Comparison of ENCODE assay signal across 8 mouse cellular contexts in genomic region chr6:124915160-124915941, GRCm38 (mm10). TPM values are rescaled to one million over a fixed set of nuclear protein-coding genes. Genes with fewer than 3 reads are reported as not detected.
DNase-seq lines count a peak whose midpoint lies in the region; ATAC-seq and TF ChIP-seq lines count a peak whose summit lies in the region.

No protein-coding gene starts in this region.

- H3K4me2 ChIP-seq in heart, postnatal 0 days (ENCODE audit: low read depth, low read length) = peak overlapping the region; percentile 97
- H3K4me2 ChIP-seq in limb, embryonic 11.5 days (ENCODE audit: low read depth, severe bottlenecking) = peak overlapping the region; percentile 98
- peak overlapping the region; percentile 98 for H3K4me2 ChIP-seq in neural tube, embryonic 13.5 days

- peaks cover 6% of the 10 kb centered on the region; the same call in 1 of the 2 replicates for H3K27me3 ChIP-seq in heart, postnatal 0 days (ENCODE audit: control insufficient read depth, insufficient read depth, low read length)
- H3K27me3 ChIP-seq in limb, embryonic 11.5 days (ENCODE audit: control insufficient read depth, insufficient read depth, low read length) = peaks cover 4% of the 10 kb centered on the region; the same call in 1 of the 2 replicates
- H3K27me3 ChIP-seq in neural tube, embryonic 13.5 days = no peaks in the 10 kb centered on the region

- H3K4me3 ChIP-seq in heart, postnatal 0 days (ENCODE audit: low read depth, low read length) = peak overlapping the region; percentile 98
- H3K4me3 ChIP-seq in limb, embryonic 11.5 days (ENCODE audit: low read depth, low read length) = peak overlapping the region; percentile 78
- H3K4me3 ChIP-seq in neural tube, embryonic 13.5 days = peak overlapping the region; percentile 81

- H3K36me3 ChIP-seq in heart, postnatal 0 days (replicated peaks; ENCODE audit: control insufficient read depth, insufficient read depth, low read length) = peaks cover 22% of the 10 kb centered on the region
- peaks cover 11% of the 10 kb centered on the region for H3K36me3 ChIP-seq in limb, embryonic 11.5 days (ENCODE audit: control insufficient read depth, insufficient read depth, low read length)
- H3K36me3 ChIP-seq in neural tube, embryonic 13.5 days = peaks cover 26% of the 10 kb centered on the region

- H3K4me1 ChIP-seq in heart, postnatal 0 days (ENCODE audit: control insufficient read depth, insufficient read depth) = peaks cover 35% of the 10 kb centered on the region
- peaks cover 26% of the 10 kb centered on the region for H3K4me1 ChIP-seq in limb, embryonic 11.5 days (ENCODE audit: control insufficient read depth, insufficient read depth, low read length)
- peaks cover 65% of the 10 kb centered on the region for H3K4me1 ChIP-seq in neural tube, embryonic 13.5 days (replicated peaks)

- 0 out of 2 replicates have a peak overlapping the region, but pooled peaks have one; percentile 100 for H3K27ac ChIP-seq in heart, postnatal 0 days (ENCODE audit: low read depth)
- 0 out of 2 replicates have a peak overlapping the region, but pooled peaks have one; percentile 8 for H3K27ac ChIP-seq in limb, embryonic 11.5 days (replicated peaks; ENCODE audit: low read depth, low read length)
- peak overlapping the region; percentile 100 for H3K27ac ChIP-seq in neural tube, embryonic 13.5 days (replicated peaks)

- no peak for TF ChIP-seq EP300 in heart, postnatal 0 days (IDR thresholded peaks at IDR 0.05; ENCODE audit: low read depth)

- H3K9ac ChIP-seq in heart, postnatal 0 days (replicated peaks; ENCODE audit: low read depth, low read length) = peak overlapping the region; percentile 99; the same call in 1 of the 2 replicates
- peak overlapping the region; percentile 98 for H3K9ac ChIP-seq in limb, embryonic 11.5 days (ENCODE audit: low read length)
- peak overlapping the region; percentile 100 for H3K9ac ChIP-seq in neural tube, embryonic 13.5 days

- peak; percentile 68 to 77 for DNase-seq in lung, adult 18-20 months
- DNase-seq in lung, postnatal 14 days = no peak
- DNase-seq in cerebellum, postnatal 10 days = peak; percentile 64 to 66
- peak; percentile 27 for DNase-seq in heart, postnatal 0 days (ENCODE audit: low spot score)
- no peak for DNase-seq in limb, embryonic 11.5 days (ENCODE audit: low spot score)

- TF ChIP-seq CTCF in heart, postnatal 0 days (IDR thresholded peaks at IDR 0.05; ENCODE audit: low read depth) = no peak

- H3K9me3 ChIP-seq in heart, postnatal 0 days (replicated peaks; ENCODE audit: control insufficient read depth, low read length) = no peaks in the 10 kb centered on the region
- no peaks in the 10 kb centered on the region for H3K9me3 ChIP-seq in limb, embryonic 11.5 days (ENCODE audit: control insufficient read depth, low read length)
- H3K9me3 ChIP-seq in neural tube, embryonic 13.5 days = no peaks in the 10 kb centered on the region

- 26% methylated on average over 22 of the region's 22 CpGs for WGBS in heart, postnatal 0 days
- WGBS in limb, embryonic 11.5 days = 23% methylated on average over 21 of the region's 22 CpGs
- 10% methylated on average over 22 of the region's 22 CpGs for WGBS in neural tube, embryonic 13.5 days

- no peak for ATAC-seq in heart, postnatal 0 days (ENCODE audit: insufficient read depth, low read depth)
- ATAC-seq in limb, embryonic 11.5 days (ENCODE audit: insufficient number of reproducible peaks, low FRiP score, low TSS enrichment, low read depth) = no peak
- no peak for ATAC-seq in neural tube, embryonic 13.5 days (ENCODE audit: low read depth)
- ATAC-seq in erythroid progenitor cell, adult 5-6 weeks (replicated peaks; ENCODE audit: low FRiP score, poor library complexity, severe bottlenecking) = no peak
- no peak for ATAC-seq in activated CD4-positive, CD25-positive, alpha-beta regulatory T cell, adult 4 months

RNA-seq across cellular contexts. Expression of gene Lag3, which starts 3.8 kb away (rescaled TPM):
- 0.11 and 0.27 TPM in 2 replicates for total RNA-seq in heart, postnatal 0 days (2014; rRNA removed; ENCODE audit: low replicate concordance)
- polyA plus RNA-seq in heart, postnatal 0 days (2015; fragmentation: Nextera tagmentation; extraction: Ambion mirVana) = 0.82 and 0.85 TPM in 2 replicates
- 0.88 and 1.4 TPM in 2 replicates for polyA plus RNA-seq in limb, embryonic 11.5 days (2014; fragmentation: Nextera tagmentation; extraction: Ambion mirVana)
- 2.2 and 3.2 TPM in 2 replicates for polyA plus RNA-seq in neural tube, embryonic 13.5 days (2015; fragmentation: Nextera tagmentation; extraction: Ambion mirVana)
- 1.8 TPM in 1 of 2 replicates, not detected in the other for total RNA-seq in erythroid progenitor cell, adult 5-6 weeks (2015; ENCODE audit: low replicate concordance)
- 0.90 TPM in 1 of 2 replicates, not detected in the other for total RNA-seq in erythroid progenitor cell, adult 5-6 weeks (2017; ENCODE audit: low replicate concordance)
- 10 to 100 TPM; 23.5 to 30.2 TPM for polyA plus RNA-seq in activated CD4-positive, CD25-positive, alpha-beta regulatory T cell, adult 4 months (2017; shearing (Covaris generic))

RNA-seq across cellular contexts. Expression of gene Ptms, which starts 4.6 kb away (rescaled TPM):
- total RNA-seq in heart, postnatal 0 days (2014; rRNA removed; ENCODE audit: low replicate concordance) = 323 and 565 TPM in 2 replicates
- polyA plus RNA-seq in heart, postnatal 0 days (2015; fragmentation: Nextera tagmentation; extraction: Ambion mirVana) = 221 and 246 TPM in 2 replicates
- 221 and 223 TPM in 2 replicates for polyA plus RNA-seq in limb, embryonic 11.5 days (2014; fragmentation: Nextera tagmentation; extraction: Ambion mirVana)
- 797 TPM in 2 replicates for polyA plus RNA-seq in neural tube, embryonic 13.5 days (2015; fragmentation: Nextera tagmentation; extraction: Ambion mirVana)
- total RNA-seq in erythroid progenitor cell, adult 5-6 weeks (2015; ENCODE audit: low replicate concordance) = 15.5 and 20.5 TPM in 2 replicates
- 7.9 and 18.6 TPM in 2 replicates for total RNA-seq in erythroid progenitor cell, adult 5-6 weeks (2017; ENCODE audit: low replicate concordance)
- 10 to 100 TPM; 12.0 to 12.8 TPM for polyA plus RNA-seq in activated CD4-positive, CD25-positive, alpha-beta regulatory T cell, adult 4 months (2017; shearing (Covaris generic))

RNA-seq across cellular contexts. Expression of gene Mlf2, which starts 15.8 kb away (rescaled TPM):
- total RNA-seq in heart, postnatal 0 days (2014; rRNA removed; ENCODE audit: low replicate concordance) = 333 and 532 TPM in 2 replicates
- 296 and 298 TPM in 2 replicates for polyA plus RNA-seq in heart, postnatal 0 days (2015; fragmentation: Nextera tagmentation; extraction: Ambion mirVana)
- polyA plus RNA-seq in limb, embryonic 11.5 days (2014; fragmentation: Nextera tagmentation; extraction: Ambion mirVana) = 406 and 414 TPM in 2 replicates
- 535 and 552 TPM in 2 replicates for polyA plus RNA-seq in neural tube, embryonic 13.5 days (2015; fragmentation: Nextera tagmentation; extraction: Ambion mirVana)
- 44.0 and 45.3 TPM in 2 replicates for total RNA-seq in erythroid progenitor cell, adult 5-6 weeks (2015; ENCODE audit: low replicate concordance)
- 18.5 and 42.2 TPM in 2 replicates for total RNA-seq in erythroid progenitor cell, adult 5-6 weeks (2017; ENCODE audit: low replicate concordance)
- polyA plus RNA-seq in activated CD4-positive, CD25-positive, alpha-beta regulatory T cell, adult 4 months (2017; shearing (Covaris generic)) = 10 to 100 TPM; 46.7 to 70.4 TPM

RNA-seq across cellular contexts. Expression of gene Cd4, which starts 27.3 kb away (rescaled TPM):
- 4.5 TPM in 1 of 2 replicates, not detected in the other for total RNA-seq in heart, postnatal 0 days (2014; rRNA removed; ENCODE audit: low replicate concordance)
- polyA plus RNA-seq in heart, postnatal 0 days (2015; fragmentation: Nextera tagmentation; extraction: Ambion mirVana) = 0.04 and 0.10 TPM in 2 replicates
- 0.06 TPM in 1 of 2 replicates, not detected in the other for polyA plus RNA-seq in limb, embryonic 11.5 days (2014; fragmentation: Nextera tagmentation; extraction: Ambion mirVana)
- 0.21 TPM in 1 of 2 replicates, not detected in the other for polyA plus RNA-seq in neural tube, embryonic 13.5 days (2015; fragmentation: Nextera tagmentation; extraction: Ambion mirVana)
- 4.3 and 12.2 TPM in 2 replicates for total RNA-seq in erythroid progenitor cell, adult 5-6 weeks (2015; ENCODE audit: low replicate concordance)
- total RNA-seq in erythroid progenitor cell, adult 5-6 weeks (2017; ENCODE audit: low replicate concordance) = 5.0 and 6.8 TPM in 2 replicates
- 100 to 1,000 TPM; 240 to 401 TPM for polyA plus RNA-seq in activated CD4-positive, CD25-positive, alpha-beta regulatory T cell, adult 4 months (2017; shearing (Covaris generic))

RNA-seq across cellular contexts. Expression of gene Cops7a, which starts 50.0 kb away (rescaled TPM):
- total RNA-seq in heart, postnatal 0 days (2014; rRNA removed; ENCODE audit: low replicate concordance) = 203 and 241 TPM in 2 replicates
- polyA plus RNA-seq in heart, postnatal 0 days (2015; fragmentation: Nextera tagmentation; extraction: Ambion mirVana) = 130 and 134 TPM in 2 replicates
- polyA plus RNA-seq in limb, embryonic 11.5 days (2014; fragmentation: Nextera tagmentation; extraction: Ambion mirVana) = 126 and 129 TPM in 2 replicates
- polyA plus RNA-seq in neural tube, embryonic 13.5 days (2015; fragmentation: Nextera tagmentation; extraction: Ambion mirVana) = 85.4 and 96.4 TPM in 2 replicates
- total RNA-seq in erythroid progenitor cell, adult 5-6 weeks (2015; ENCODE audit: low replicate concordance) = 14.3 and 17.3 TPM in 2 replicates
- 4.1 and 4.9 TPM in 2 replicates for total RNA-seq in erythroid progenitor cell, adult 5-6 weeks (2017; ENCODE audit: low replicate concordance)
- polyA plus RNA-seq in activated CD4-positive, CD25-positive, alpha-beta regulatory T cell, adult 4 months (2017; shearing (Covaris generic)) = 10 to 100 TPM; 45.9 to 51.2 TPM

Comparison
In these comparisons a context has a peak if more than half of its experiments do, and no peak if none do; other contexts are left out.
1. DNase-seq: peak in lung, adult 18-20 months (2 of 2), cerebellum, postnatal 10 days (2 of 2) and heart, postnatal 0 days (single experiment); none in lung, postnatal 14 days (single experiment) and limb, embryonic 11.5 days (single experiment).
2. H3K27ac ChIP-seq: peak in every context shown above with its lines; median percentile 100 in heart, postnatal 0 days; 100 in neural tube, embryonic 13.5 days; 8 in limb, embryonic 11.5 days.
3. RNA of gene Ptms, which starts 4.6 kb away (polyA plus RNA-seq): 797 TPM in neural tube, embryonic 13.5 days, 221 to 223 TPM in limb, embryonic 11.5 days and 221 to 246 TPM in heart, postnatal 0 days; 12.0 to 12.8 TPM in activated CD4-positive, CD25-positive, alpha-beta regulatory T cell, adult 4 months; every median in the first group is over 10 times any median in the second.
4. Peak in every context shown above with its lines, with median percentiles within 50 percentile points of each other: H3K4me2 ChIP-seq, H3K4me3 ChIP-seq and H3K9ac ChIP-seq.